Mouse (Mus musculus): ENCODE data around the gene Igsf9b.

Igsf9b gene

DNA sequence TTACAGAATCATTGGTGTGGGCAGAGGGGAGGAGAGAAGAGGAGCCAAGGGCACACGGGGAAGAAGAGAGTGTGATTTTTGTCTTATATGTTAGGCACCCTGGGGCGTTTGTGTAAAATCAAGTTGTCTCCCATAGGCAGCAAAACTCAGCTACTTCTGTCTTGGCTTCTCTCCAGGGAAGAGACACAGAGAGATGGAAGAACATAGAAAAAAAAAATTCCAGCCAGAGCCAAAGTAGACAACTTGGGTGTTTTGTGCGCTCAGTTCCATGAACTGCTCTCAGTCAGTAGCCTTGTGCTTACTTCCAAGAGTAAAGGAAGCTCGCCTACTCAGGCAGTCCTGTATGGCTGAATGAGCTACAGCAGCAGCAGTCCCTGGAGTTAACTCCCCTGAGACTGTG, 31.4 kb downstream of the Igsf9b start:
- DNase-seq (ENCODE audit: low spot score in 2 of 2), result no peak

DNA sequence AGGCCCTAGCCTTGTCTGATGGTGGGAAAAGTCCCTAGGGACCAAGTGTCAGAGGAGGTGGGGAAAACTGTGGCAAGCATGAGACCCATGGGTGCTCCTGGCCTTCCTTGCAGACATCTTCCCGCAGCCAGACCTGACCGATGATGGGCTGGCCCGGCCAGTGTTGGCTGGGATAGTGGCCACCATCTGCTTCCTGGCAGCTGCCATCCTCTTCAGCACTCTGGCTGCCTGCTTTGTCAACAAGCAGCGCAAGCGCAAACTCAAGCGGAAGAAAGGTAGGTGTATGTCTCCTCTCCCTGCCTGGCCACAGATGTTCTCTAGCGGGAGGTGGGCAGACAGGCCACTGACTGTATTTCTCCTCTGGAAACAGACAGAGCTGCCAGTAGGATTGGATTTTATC, 32.5 kb downstream of the Igsf9b start:
- DNase-seq (ENCODE audit: low spot score in 2 of 2), result no peak

DNA sequence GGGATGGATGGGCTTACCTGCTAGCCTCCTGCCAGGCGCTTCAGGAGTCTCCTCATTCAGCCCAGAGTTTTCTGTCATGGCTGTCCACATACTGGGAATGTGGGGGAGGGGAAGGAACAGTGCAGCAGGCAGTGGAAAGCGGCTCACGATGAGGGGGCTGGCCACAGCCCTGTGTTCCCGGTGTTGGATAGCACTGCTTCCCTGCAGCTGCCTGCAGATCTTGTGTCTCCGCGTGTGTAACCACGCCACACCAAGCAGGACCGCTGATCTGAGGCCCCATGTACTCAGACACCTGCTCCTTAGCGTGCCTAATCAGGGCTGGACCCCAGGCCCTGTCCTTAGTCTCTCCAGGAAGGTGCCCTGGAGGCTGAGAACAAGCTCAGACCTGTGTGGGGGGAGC, 35.9 kb downstream of the Igsf9b start:
- no peak for DNase-seq (ENCODE audit: low spot score in 2 of 2)

DNA sequence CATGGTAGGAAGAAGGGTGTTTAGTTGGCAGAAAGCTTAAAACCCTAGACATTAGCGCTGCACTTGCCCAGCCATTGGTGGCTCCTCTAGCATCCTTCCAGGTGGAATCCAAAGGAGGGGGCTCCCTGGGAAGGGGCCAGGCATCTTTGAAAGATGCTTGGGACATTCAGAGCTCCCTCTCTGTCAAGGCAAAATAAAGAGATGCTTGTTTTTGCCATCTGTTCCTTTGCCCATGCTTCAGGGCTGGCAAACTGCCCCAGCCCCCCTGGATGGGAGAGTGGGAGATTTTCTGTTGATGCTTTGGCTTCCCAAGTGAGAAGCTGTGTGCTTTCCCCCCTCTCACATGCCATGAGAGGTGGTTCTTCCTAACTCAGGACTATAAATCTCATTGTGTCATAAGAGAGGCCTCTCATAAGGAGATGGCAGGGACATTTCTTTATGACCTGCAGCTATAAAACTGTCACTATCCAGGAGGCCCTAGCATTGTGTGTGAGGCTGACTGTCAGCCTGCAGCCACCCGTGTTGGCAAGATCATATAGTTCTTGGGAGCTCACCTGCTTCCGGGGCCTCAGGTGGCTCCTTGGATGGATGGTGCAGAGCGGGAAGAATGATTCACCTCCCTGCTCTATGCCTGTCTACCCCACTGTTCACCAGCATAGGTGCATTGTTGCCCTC, 38.1 kb downstream of the Igsf9b start:
- no peak for DNase-seq (ENCODE audit: low spot score in 2 of 2)

GRCm38 (mm10) chr9:27339168-27339567, 40.2 kb downstream of the Igsf9b start:
- no peak for DNase-seq (ENCODE audit: low spot score in 2 of 2)

- DNase-seq (ENCODE audit: low spot score in 2 of 2), result no peak
Measured at GRCm38 (mm10) chr9:27346541-27347269, 47.7 kb downstream of the Igsf9b start.

DNA sequence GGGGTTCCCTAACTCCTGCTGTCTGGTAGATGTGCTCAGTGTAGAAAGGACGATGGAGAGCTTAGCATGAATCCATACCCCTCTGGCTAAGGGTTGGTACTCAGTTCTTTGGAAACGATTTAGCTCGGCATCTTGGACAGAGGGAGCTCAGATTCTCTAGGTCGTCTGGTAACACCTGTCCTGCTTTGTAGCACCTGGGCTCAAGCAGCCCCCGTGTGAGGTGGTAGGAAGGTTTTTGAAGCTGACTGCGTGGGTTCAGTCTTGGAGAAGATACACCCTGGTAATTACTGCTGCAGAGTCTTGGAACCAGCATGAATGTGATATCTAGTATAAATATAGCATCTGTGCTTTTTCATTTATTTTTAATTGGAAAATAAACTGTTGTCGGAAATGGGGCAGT, 54.1 kb downstream of the Igsf9b start:
- DNase-seq (ENCODE audit: low spot score in 2 of 2), result no peak

DNA sequence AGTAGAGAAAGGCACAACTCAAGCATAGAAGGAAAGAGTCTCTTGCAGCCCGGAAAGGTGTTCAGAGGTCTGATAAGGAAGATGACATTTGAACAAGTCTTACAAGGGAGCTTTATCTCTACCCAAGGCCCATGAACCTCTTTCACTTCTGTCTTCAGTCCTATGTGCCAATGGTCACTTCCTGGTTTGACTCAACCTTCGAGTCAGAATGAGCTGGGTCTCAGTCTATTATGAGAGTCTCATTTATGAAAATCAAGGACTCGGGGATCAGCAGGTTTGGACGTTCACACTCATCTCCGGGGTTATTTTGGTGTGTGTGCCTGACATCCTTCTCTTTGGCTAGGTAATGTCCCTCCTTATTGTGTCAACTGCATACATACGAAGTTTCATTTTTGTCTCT, 58.9 kb downstream of the Igsf9b start:
- DNase-seq (ENCODE audit: low spot score in 2 of 2), result no peak

DNA sequence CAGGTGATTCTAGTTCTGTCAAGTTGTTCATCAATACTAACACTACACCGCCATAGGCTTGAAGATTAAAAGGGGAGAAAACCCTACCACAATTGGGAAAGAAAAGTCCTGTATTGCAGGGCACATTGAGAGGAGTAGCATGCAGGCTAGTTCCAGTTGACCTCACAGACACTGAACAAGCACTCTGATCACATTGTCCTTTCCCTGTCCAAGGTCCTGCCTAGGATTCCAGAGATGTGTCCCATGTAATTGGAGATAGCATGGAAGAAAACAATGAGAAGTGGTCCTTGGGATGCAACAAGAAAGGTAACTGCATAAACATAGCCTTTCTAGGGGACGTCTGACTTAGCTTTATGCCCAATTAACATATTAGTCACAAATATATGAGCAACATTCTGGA, 68.2 kb downstream of the Igsf9b start:
- no peak for DNase-seq (ENCODE audit: low spot score in 2 of 2)

- no peak for DNase-seq (ENCODE audit: low spot score in 2 of 2)
Measured at GRCm38 (mm10) chr9:27369108-27369507, 70.1 kb downstream of the Igsf9b start.

- DNase-seq (ENCODE audit: low spot score in 2 of 2), result no peak
Measured at GRCm38 (mm10) chr9:27375746-27376145, 76.7 kb downstream of the Igsf9b start.

DNA sequence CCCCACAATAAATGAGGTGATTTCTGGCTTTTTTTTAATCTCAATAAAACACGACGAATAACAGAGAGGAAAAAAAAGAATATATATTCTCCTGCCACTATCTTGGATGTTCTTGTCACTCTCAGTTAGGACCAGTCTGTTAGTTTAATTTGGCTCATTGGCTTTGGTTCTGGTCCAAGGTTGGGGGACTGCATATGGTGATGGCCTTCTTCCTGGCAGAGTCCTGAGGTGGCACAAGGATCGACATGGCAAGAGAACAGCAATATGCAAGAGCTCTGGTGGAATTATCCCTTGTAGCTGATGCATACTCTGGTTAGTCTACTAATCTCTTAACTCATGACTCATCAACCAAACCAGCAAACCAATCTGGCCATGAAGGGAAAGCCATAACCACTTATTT, 87.9 kb downstream of the Igsf9b start:
- DNase-seq (ENCODE audit: low spot score in 2 of 2), result no peak

DNA sequence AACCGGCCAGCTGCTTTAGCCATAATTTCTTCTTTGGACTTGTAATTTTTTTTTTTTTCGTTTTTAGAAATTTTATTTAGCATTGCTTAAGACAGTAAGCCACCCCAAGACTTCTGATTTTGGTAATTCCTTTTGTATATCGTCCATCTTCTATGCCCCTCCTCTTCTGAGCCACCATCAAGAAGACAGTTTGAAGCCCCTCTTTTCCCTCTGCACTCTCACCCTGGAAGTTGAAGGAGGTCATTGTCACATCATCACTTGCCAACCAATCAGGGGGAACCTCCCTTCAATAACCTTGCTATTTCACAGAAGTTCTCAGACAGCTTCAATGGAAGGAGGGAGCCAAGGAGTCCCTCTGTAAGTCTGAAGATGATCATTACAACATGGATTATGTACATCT, 97.5 kb downstream of the Igsf9b start, which contains the start of gene Spata19:
Spata19 (plus strand) TSS at position 301 of the 400 bp plus-strand sequence.
- DNase-seq (ENCODE audit: low spot score in 2 of 2), result no peak

GRCm38 (mm10) chr9:27401169-27401568, 102.2 kb downstream of the Igsf9b start:
- DNase-seq (ENCODE audit: low spot score in 2 of 2), result no peak

Measured in natural killer cell, adult 2 months (primary cell).